Mouse (Mus musculus): ENCODE measurements around the gene Acot12. TPM values are rescaled to one million over a fixed set of nuclear protein-coding genes. Genes with fewer than 3 reads are reported as not detected.

Gene Acot12
- polyA plus RNA-seq, 2 experiments = 2.3 to 4.1 TPM

DNA sequence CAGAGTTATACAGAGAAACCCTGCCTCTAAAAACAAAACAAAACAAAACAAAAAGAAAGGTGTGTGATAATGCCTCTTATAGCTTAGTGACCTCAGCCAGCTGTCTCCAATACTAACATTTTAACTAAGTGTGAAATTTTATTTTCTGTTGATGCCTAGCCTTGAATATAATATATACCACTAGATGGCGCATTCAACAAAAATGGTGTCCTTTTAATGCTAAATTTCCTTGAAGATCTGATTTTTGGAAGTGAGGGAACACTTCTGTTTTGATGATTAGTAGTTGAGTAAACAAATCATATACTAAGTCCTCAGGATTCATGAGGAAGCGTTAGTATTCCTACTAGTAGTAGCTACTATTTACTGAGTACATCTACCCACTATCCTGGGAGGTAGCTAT is 68.2 kb downstream of the Acot12 start:
- Histone ChIP-seq H3K4me2 (ENCODE audit: low read depth) (no peak overlapping the region), H3K9ac (replicated peaks) (no peak overlapping the region), H3K4me3 (ENCODE audit: insufficient read depth in 1 of 2, low read depth in 2 of 2, low read length in 2 of 2) (no peak overlapping the region), H3K9me3 (ENCODE audit: control insufficient read depth, low read length) (no peaks in the 10 kb centered on the region), H3K4me1 (replicated peaks; ENCODE audit: control insufficient read depth in 2 of 2, insufficient read depth in 2 of 2, low read length in 1 of 2) (peaks cover 3 to 5% of the 10 kb centered on the region in 2 experiments; a peak in 3 of 4 replicates), H3K27me3 (ENCODE audit: control insufficient read depth, insufficient read depth, low read length) (no peaks in the 10 kb centered on the region), H3K27ac (no peak overlapping the region), H3K36me3 (replicated peaks; ENCODE audit: control insufficient read depth, insufficient read depth, low read depth) (peaks cover 9% of the 10 kb centered on the region)
- 25% methylated on average over 2 of the region's 2 CpGs for WGBS (ENCODE audit: insufficient replicate concordance)
- TF ChIP-seq EP300 (IDR thresholded peaks at IDR 0.05; ENCODE audit: low read depth) (no peak), CTCF (IDR thresholded peaks at IDR 0.05; ENCODE audit: low read depth) (peak; percentile 53)
- peak; percentile 3 to 29 (median 7) for DNase-seq (ENCODE audit: low read depth in 3 of 3, low spot score in 3 of 3)
- ATAC-seq (ENCODE audit: insufficient read depth) = no peak

DNA sequence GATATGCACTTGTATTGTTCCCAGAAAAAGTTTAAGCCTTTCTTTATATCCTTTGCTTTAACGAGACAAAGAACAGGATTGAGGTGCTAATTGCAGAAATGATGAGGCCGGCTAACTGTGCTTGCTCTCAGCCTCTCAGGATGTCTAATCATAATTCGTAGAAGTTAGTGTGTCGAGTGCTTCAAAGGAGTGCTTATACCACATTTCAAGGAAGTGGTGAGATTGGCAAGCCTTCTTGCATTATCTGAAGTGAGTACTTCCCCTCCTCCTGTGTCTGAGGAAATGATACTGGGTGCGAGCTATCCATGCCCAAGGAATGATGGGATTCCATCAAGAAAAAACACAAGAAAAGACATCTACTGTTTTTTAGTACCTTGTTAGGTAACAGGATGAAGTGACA is 73.4 kb downstream of the Acot12 start:
- Histone ChIP-seq H3K27me3 (ENCODE audit: control insufficient read depth, insufficient read depth, low read length) (no peaks in the 10 kb centered on the region), H3K27ac (no peak overlapping the region), H3K4me3 (ENCODE audit: insufficient read depth in 1 of 2, low read depth in 2 of 2, low read length in 2 of 2) (no peak overlapping the region), H3K4me1 (replicated peaks; ENCODE audit: control insufficient read depth in 2 of 2, insufficient read depth in 2 of 2, low read length in 1 of 2) (no peaks in the 10 kb centered on the region), H3K36me3 (replicated peaks; ENCODE audit: control insufficient read depth, insufficient read depth, low read depth) (no peaks in the 10 kb centered on the region), H3K9ac (replicated peaks) (no peak overlapping the region), H3K4me2 (ENCODE audit: low read depth) (no peak overlapping the region), H3K9me3 (ENCODE audit: control insufficient read depth, low read length) (no peaks in the 10 kb centered on the region)
- ATAC-seq (ENCODE audit: insufficient read depth) = no peak
- no peak for TF ChIP-seq CTCF (IDR thresholded peaks at IDR 0.05; ENCODE audit: low read depth)
- TF ChIP-seq EP300 (IDR thresholded peaks at IDR 0.05; ENCODE audit: low read depth) = no peak
- 55% methylated on average over 5 of the region's 5 CpGs for WGBS (ENCODE audit: insufficient replicate concordance)
- DNase-seq (ENCODE audit: low read depth in 3 of 3, low spot score in 3 of 3) = no peak

DNA sequence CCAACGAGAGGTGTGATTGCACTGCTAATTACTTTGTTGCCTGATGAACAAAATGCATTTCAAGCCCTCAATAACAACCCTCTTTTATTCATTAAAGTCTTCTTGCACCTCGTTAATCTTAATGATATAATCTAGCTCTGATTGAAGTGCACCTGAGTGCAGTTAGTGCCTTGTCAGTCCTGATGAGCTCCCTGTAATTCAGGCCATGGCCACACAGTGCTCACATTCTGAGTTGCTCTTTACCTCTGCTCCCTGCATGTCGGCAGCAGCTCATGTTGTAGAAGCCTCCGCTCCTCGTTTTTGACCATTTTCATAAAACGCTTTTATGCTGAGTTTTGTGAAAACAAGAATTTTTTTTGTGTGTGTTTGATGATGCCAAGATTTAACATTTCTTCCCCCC is 82.4 kb downstream of the Acot12 start:
- no peak for TF ChIP-seq EP300 (IDR thresholded peaks at IDR 0.05; ENCODE audit: low read depth)
- no peak for TF ChIP-seq CTCF (IDR thresholded peaks at IDR 0.05; ENCODE audit: low read depth)
- DNase-seq (ENCODE audit: low read depth in 3 of 3, low spot score in 3 of 3) = no peak
- 61% methylated on average over 6 of the region's 6 CpGs for WGBS (ENCODE audit: insufficient replicate concordance)

DNA sequence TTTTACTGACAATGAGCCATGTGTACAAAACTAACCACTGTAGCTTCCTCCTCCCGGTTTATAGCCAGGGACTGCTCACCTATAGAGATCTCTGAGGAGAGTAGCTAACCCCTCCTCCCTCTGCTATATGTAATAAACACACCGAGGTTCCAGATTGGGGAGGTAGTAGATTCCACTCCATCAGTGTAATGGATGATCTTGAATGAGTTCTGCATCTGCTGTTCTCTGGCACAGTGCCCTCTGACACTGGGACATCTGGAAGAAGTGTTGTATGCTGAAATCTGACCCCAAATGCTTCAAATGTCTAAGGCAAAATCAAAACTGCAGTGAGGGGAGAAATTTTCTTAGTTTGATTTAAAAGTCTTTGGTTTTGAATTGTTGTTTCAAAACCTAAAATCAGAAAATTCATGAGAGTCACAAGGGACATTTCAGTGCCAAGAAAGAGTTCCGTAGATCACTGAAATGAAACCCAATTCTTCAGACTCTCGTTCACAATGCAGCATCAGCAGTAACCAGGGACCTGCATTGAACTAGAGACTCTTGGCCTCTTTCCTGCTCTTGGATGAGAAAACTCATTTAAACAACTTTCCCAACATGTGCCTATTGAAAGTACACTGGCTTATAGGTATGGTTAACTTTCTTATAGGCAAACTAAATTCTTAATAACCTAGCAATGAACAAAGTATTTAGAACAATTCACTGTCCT is 83.7 kb downstream of the Acot12 start:
- no peak overlapping the region for H3K4me3 ChIP-seq (ENCODE audit: insufficient read depth in 1 of 2, low read depth in 2 of 2, low read length in 2 of 2)
- no peaks in the 10 kb centered on the region for H3K36me3 ChIP-seq (replicated peaks; ENCODE audit: control insufficient read depth, insufficient read depth, low read depth)
- no peaks in the 10 kb centered on the region for H3K27me3 ChIP-seq (ENCODE audit: control insufficient read depth, insufficient read depth, low read length)
- ATAC-seq (ENCODE audit: insufficient read depth) = no peak
- no peaks in the 10 kb centered on the region for H3K9me3 ChIP-seq (ENCODE audit: control insufficient read depth, low read length)
- no peak overlapping the region for H3K4me2 ChIP-seq (ENCODE audit: low read depth)
- DNase-seq (ENCODE audit: low read depth in 3 of 3, low spot score in 3 of 3) = no peak
- no peak for TF ChIP-seq EP300 (IDR thresholded peaks at IDR 0.05; ENCODE audit: low read depth)
- no peak for TF ChIP-seq CTCF (IDR thresholded peaks at IDR 0.05; ENCODE audit: low read depth)
- H3K4me1 ChIP-seq (replicated peaks; ENCODE audit: control insufficient read depth in 2 of 2, insufficient read depth in 2 of 2, low read length in 1 of 2) = no peaks in the 10 kb centered on the region
- H3K27ac ChIP-seq = no peak overlapping the region
- H3K9ac ChIP-seq (replicated peaks) = no peak overlapping the region
- 63% methylated on average over 4 of the region's 4 CpGs for WGBS (ENCODE audit: insufficient replicate concordance)

More for the DNA sequence above, 82.4 kb downstream of the Acot12 start:
- Histone ChIP-seq H3K27ac (no peak overlapping the region), H3K4me2 (ENCODE audit: low read depth) (no peak overlapping the region), H3K9me3 (ENCODE audit: control insufficient read depth, low read length) (no peaks in the 10 kb centered on the region), H3K4me1 (replicated peaks; ENCODE audit: control insufficient read depth in 2 of 2, insufficient read depth in 2 of 2, low read length in 1 of 2) (no peaks in the 10 kb centered on the region), H3K9ac (replicated peaks) (no peak overlapping the region), H3K27me3 (ENCODE audit: control insufficient read depth, insufficient read depth, low read length) (no peaks in the 10 kb centered on the region), H3K36me3 (replicated peaks; ENCODE audit: control insufficient read depth, insufficient read depth, low read depth) (no peaks in the 10 kb centered on the region), H3K4me3 (ENCODE audit: insufficient read depth in 1 of 2, low read depth in 2 of 2, low read length in 2 of 2) (no peak overlapping the region)
- no peak for ATAC-seq (ENCODE audit: insufficient read depth)

DNA sequence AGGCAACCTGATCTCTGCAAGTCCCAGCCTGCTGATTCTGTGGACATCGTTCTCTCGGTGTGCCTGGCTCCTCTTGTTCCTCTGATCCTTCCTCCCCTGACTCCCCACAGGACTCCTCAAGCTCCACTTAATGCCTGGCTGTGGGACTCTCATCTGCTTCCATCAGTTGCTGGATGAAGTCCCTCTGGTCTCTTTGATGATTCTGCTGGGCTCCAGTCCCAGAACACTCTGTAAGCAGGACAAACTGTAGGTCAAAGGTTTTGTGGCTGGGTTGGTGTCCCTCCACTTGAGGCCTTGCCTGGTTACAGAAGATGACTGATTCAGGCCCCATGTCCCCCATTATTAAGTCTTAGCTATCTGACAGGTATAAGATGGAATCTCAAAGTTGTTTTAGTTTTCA is 84.8 kb downstream of the Acot12 start:
- no peak for TF ChIP-seq CTCF (IDR thresholded peaks at IDR 0.05; ENCODE audit: low read depth)
- TF ChIP-seq EP300 (IDR thresholded peaks at IDR 0.05; ENCODE audit: low read depth) = no peak
- H3K27me3 ChIP-seq (ENCODE audit: control insufficient read depth, insufficient read depth, low read length) = no peaks in the 10 kb centered on the region
- ATAC-seq (ENCODE audit: insufficient read depth) = no peak
- no peak for DNase-seq (ENCODE audit: low read depth in 3 of 3, low spot score in 3 of 3)
- H3K9me3 ChIP-seq (ENCODE audit: control insufficient read depth, low read length) = no peaks in the 10 kb centered on the region
- WGBS (ENCODE audit: insufficient replicate concordance) = 78% methylated on average over 2 of the region's 2 CpGs
- H3K4me1 ChIP-seq (replicated peaks; ENCODE audit: control insufficient read depth in 2 of 2, insufficient read depth in 2 of 2, low read length in 1 of 2) = no peaks in the 10 kb centered on the region
- no peak overlapping the region for H3K9ac ChIP-seq (replicated peaks)
- no peak overlapping the region for H3K4me2 ChIP-seq (ENCODE audit: low read depth)
- no peak overlapping the region for H3K27ac ChIP-seq
- H3K4me3 ChIP-seq (ENCODE audit: insufficient read depth in 1 of 2, low read depth in 2 of 2, low read length in 2 of 2) = no peak overlapping the region
- no peaks in the 10 kb centered on the region for H3K36me3 ChIP-seq (replicated peaks; ENCODE audit: control insufficient read depth, insufficient read depth, low read depth)

Data from liver, embryonic 14.5 days (tissue).